Mouse (Mus musculus): ENCODE data around the gene Ccnt2. TPM values are rescaled to one million over a fixed set of nuclear protein-coding genes. Genes with fewer than 3 reads are reported as not detected.

Gene Ccnt2
- polyA plus RNA-seq, 1 experiment, result 19.3 TPM

GRCm38 (mm10) chr1:127834202-127834601, 60.2 kb downstream of the Ccnt2 start:
- no peak for TF ChIP-seq GATA1 (IDR thresholded peaks at IDR 0.05; ENCODE audit: low read length)

- TF ChIP-seq GATA1 (IDR thresholded peaks at IDR 0.05; ENCODE audit: low read length), result no peak
These were observed 62.7 kb downstream of the Ccnt2 start for GRCm38 (mm10) chr1:127836619-127837018.

GRCm38 (mm10) chr1:127838602-127839001, 64.6 kb downstream of the Ccnt2 start:
- no peak for TF ChIP-seq GATA1 (IDR thresholded peaks at IDR 0.05; ENCODE audit: low read length)

GRCm38 (mm10) chr1:127845472-127845871, 71.5 kb downstream of the Ccnt2 start:
- no peak for TF ChIP-seq GATA1 (IDR thresholded peaks at IDR 0.05; ENCODE audit: low read length)

- no peak for TF ChIP-seq GATA1 (IDR thresholded peaks at IDR 0.05; ENCODE audit: low read length)
These were observed 76.2 kb downstream of the Ccnt2 start for GRCm38 (mm10) chr1:127850075-127850610.

GRCm38 (mm10) chr1:127854486-127855222, 80.7 kb downstream of the Ccnt2 start, which contains the start of gene Map3k19:
Gene Map3k19, minus strand, starts transcription at chr1:127855031.
- TF ChIP-seq GATA1 (IDR thresholded peaks at IDR 0.05; ENCODE audit: low read length), result no peak

Other genes starting within 250 kb of the Ccnt2 start
- gene Tmem163, start 94.6 kb upstream of the Ccnt2 start, polyA plus RNA-seq (2012), result not detected in 2 replicates
- 0.06 and 0.24 TPM in 2 replicates for gene Acmsd, start 44.8 kb upstream of the Ccnt2 start, polyA plus RNA-seq (2012)
- not detected in 2 replicates for gene Map3k19, start 80.9 kb downstream of the Ccnt2 start, polyA plus RNA-seq (2012)
- 34.6 and 43.9 TPM in 2 replicates for gene Rab3gap1, start 94.6 kb downstream of the Ccnt2 start, polyA plus RNA-seq (2012)